Mouse (Mus musculus) stomach, postnatal 0 days (tissue): ENCODE measurements at regions not wholly inside any gene's neighbourhood (a gene's known extent, or its start where the extent isn't known, plus 50 kb on each side); places are given as distances from the start of the nearest gene placed in this dataset.

Experiments
- CTCF ChIP-seq: IDR thresholded peaks from 2 replicates; pipeline ENCODE4 v1.5.1; 2016; ENCODE audit warnings: antibody characterized with exemption, low read depth, mild to moderate bottlenecking, moderate library complexity
- EP300 ChIP-seq: optimal IDR thresholded peaks from 2 replicates; pipeline ENCODE3; 2016; ENCODE audit warnings: antibody characterized with exemption

DNA sequence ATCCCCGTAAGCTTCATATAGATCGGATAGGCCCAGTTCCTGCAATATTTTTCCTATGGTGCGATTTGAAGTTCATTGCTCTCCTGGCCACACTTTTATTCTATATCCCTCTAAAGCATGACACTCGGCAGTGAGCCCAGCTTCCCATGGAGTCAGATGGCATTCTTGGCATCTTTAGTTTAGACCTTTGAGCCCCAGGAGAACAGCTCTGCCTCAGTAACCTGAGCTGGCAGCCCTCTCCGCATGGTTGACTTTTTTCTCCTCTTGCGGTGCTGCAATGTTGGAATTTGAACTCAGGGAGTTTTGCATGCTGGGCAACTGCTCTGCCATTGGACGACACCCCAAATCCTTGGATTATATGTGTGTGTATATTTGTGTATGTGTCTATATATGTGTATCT is 149.7 kb upstream of the 4931429L15Rik start:
- TF ChIP-seq CTCF = no peak
- TF ChIP-seq EP300 = no peak
